Mouse (Mus musculus) thymus, postnatal 25 days (tissue): Measurements from ENCODE around the gene 1500009C09Rik.
A peak's percentile ranks its signal among the peaks of the same experiment; 100 is the strongest.

ENCODE experiments used
- DNase-seq: peaks from one replicate; pipeline ENCODE4 v3.0.0; 2022

1500009C09Rik gene

GRCm38 (mm10) chr15:82255944-82256383 is 3.8 kb downstream of the 1500009C09Rik start:
- no peak for DNase-seq

DNA sequence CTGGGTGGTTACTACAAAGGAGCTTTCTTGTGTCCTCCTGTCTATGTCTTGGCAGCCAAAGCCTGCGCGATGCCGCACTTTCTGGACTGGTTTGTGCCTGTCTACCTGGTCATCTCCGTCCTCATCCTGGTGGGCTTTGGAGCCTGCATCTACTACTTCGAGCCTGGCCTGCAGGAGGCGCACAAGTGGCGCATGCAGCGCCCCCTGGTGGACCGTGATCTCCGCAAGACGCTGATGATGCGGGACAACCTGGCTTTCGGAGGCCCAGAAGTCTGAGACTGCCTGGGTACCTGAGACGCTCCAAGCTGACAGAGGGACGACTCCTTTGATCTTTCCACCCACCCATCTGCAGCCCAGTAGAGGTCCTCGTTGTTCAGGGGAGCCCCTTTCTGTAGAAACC is 7.3 kb downstream of the 1500009C09Rik start:
- peak; percentile 80 for DNase-seq

DNA sequence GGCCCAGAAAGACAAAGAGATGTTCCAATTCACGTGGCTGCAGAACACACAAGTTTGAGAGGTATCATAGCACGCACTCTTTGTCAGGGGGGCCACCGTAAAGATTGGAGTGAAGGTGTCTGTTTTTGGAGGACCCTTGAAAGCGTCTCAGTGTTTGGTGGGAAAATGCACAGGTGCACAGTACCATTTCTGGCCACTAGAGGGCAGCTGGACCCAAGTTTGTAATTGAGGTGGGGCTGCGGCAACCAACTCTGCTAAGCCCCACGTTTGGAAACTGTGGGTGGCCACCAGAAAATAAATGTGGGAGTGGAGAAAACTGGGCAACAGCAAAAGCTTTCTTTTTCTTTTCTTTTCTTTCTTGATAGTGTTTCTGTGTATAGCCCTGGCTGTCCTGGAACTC is 14.2 kb downstream of the 1500009C09Rik start:
- DNase-seq = peak; percentile 73

- DNase-seq = no peak
Measured at GRCm38 (mm10) chr15:82268185-82268584, 16.0 kb downstream of the 1500009C09Rik start.

GRCm38 (mm10) chr15:82268783-82269182 is 16.6 kb downstream of the 1500009C09Rik start:
- DNase-seq = no peak

- DNase-seq = peak; percentile 49
Measured at GRCm38 (mm10) chr15:82271201-82271600, 19.0 kb downstream of the 1500009C09Rik start.

- no peak for DNase-seq
Measured at GRCm38 (mm10) chr15:82272295-82272694, 20.1 kb downstream of the 1500009C09Rik start.

DNA sequence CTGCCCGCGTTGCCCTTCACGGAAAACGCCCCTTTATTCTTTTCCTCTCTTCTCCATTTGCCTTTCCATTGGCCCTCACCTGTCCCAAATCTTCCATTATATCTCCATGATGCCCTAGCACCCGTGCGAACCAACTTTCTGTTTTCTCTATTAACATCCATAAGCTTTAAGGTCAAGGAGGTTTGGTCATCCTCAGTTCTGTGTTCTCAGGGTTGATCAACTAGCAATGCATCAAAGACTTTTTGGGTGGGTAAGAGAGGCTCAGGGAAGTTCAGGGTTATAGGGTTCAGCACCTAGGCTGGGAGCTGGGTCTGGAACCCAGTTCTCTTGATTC is 22.4 kb downstream of the 1500009C09Rik start, which contains the start of gene Sept3:
Gene Sept3 (plus strand): TSS at position 301 of the 334 bp plus-strand sequence.
- DNase-seq = no peak

GRCm38 (mm10) chr15:82274927-82275901 is 23.0 kb downstream of the 1500009C09Rik start:
- DNase-seq = peak; percentile 22

- no peak for DNase-seq
Measured at GRCm38 (mm10) chr15:82277591-82277990, 25.4 kb downstream of the 1500009C09Rik start.

- no peak for DNase-seq
Measured at GRCm38 (mm10) chr15:82280638-82281037, 28.4 kb downstream of the 1500009C09Rik start.

GRCm38 (mm10) chr15:82286157-82286556 is 34.0 kb downstream of the 1500009C09Rik start:
- DNase-seq = no peak

- no peak for DNase-seq
Measured at GRCm38 (mm10) chr15:82290252-82290651, 38.1 kb downstream of the 1500009C09Rik start.

GRCm38 (mm10) chr15:82292851-82293250 is 40.7 kb downstream of the 1500009C09Rik start:
- DNase-seq = no peak

DNA sequence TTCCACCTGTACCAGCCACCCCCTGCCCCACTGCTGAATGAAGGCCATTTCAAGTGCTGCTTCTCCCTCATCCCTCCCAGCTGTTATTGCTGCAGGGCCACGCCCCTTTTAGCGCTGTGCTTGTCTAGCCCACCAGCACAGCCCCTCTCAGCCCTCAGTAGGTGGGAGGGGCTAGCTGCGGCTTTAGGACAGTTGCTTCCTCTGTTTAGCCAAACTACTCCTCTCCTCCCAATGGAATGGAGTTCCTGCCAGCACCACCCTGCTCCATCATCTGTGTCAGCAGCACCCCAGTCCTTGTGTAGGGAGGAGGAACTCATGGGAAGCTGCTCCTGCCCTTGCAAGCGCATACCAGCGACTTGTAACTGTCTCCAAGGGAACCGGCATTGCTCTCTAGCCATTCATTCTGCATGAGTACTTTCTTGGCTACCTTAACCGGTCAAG is 41.1 kb downstream of the 1500009C09Rik start:
- DNase-seq = no peak

GRCm38 (mm10) chr15:82294059-82294458 is 41.9 kb downstream of the 1500009C09Rik start:
- no peak for DNase-seq

- no peak for DNase-seq
Measured at GRCm38 (mm10) chr15:82298764-82299561, 46.8 kb downstream of the 1500009C09Rik start, which contains the start of gene Wbp2nl. TSS of gene Wbp2nl (plus strand) at chr15:82298954.

GRCm38 (mm10) chr15:82307107-82307506 is 54.9 kb downstream of the 1500009C09Rik start:
- DNase-seq = no peak

DNA sequence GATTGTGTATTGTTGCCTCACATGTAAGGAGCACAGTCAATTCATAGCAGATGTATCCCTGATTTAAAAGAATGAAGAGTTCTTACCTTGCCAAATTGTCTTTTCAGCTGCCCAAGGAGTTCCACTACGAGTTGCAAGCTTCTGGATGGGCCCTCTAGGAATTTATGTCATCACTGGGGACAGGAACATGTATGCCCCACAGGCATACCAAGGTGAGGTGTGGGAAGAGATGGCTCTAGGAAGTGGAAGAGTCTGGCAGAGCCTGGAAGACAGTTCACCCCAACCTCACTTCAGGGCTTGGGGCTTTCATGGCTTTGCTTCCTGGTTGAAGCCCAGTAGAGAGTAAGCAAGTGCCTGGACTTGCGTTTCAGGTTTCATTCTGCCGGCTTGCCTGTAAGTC is 56.2 kb downstream of the 1500009C09Rik start:
- no peak for DNase-seq
